Mouse (Mus musculus) embryonic fibroblast, embryonic 13.5 days (primary cell): ENCODE measurements around the gene Olfr896-ps1.

ENCODE experiments used
- CTCF ChIP-seq: IDR thresholded peaks from 2 replicates; pipeline ENCODE4 v1.5.1; 2011; ENCODE audit warnings: mild to moderate bottlenecking, control low read depth, low read length, moderate library complexity, borderline replicate concordance; ENCODE audit not compliant: insufficient read depth
- POLR2A ChIP-seq: IDR thresholded peaks from 2 replicates; pipeline ENCODE4 v1.6.1; 2011; ENCODE audit warnings: low read depth, mild to moderate bottlenecking, control low read depth, low read length, moderate library complexity

DNA sequence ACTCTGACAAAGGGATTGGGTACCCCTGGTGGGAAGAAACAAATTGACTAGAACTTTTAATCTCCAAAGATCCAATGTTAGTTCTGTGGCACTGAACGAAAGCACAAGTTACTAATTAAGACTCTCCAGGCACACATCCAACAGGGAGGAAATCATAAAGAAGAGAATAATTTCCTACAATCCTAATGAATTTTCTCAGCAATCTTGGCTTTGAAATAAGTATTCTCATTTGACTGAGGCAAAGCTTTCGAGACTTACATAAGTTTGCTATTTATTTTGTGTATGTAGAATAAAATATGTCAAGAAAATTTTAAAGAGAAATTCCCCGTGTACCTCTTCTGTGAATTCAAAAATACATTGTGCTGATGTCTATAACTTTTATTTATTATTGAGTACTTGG lies 37.9 kb downstream of the Olfr896-ps1 start, which contains the start of gene Olfr25:
- TF ChIP-seq POLR2A (no peak), CTCF (no peak)
